Mouse (Mus musculus) cerebellum, postnatal 25 days (tissue): Measurements from ENCODE around the gene Smc3.
A peak's percentile ranks its signal among the peaks of the same experiment; 100 is the strongest.

Source experiments
- DNase-seq, 2 experiments: peaks; one replicate each; pipeline ENCODE4 v3.0.0; 2021; ENCODE audit warnings: mixed read lengths in 2 of 2

Smc3 gene

GRCm38 (mm10) chr19:53599757-53600539 is at the start of gene Smc3:
TSS of gene Smc3 (plus strand) at chr19:53600398.
- peak; percentile 100 for DNase-seq

GRCm38 (mm10) chr19:53550972-53551371 is 49.2 kb upstream of the Smc3 start:
- peak; percentile 57 to 60 for DNase-seq

GRCm38 (mm10) chr19:53552216-53552786 is 47.9 kb upstream of the Smc3 start:
- peak in 1 of 2 experiments; percentile 11 for DNase-seq

- peak in 1 of 2 experiments; percentile 15 for DNase-seq
Measured at GRCm38 (mm10) chr19:53552795-53553194, 47.4 kb upstream of the Smc3 start.

- no peak for DNase-seq
Measured at GRCm38 (mm10) chr19:53554402-53554801, 45.8 kb upstream of the Smc3 start.

- DNase-seq: peak in 1 of 2 experiments; percentile 8
Measured at GRCm38 (mm10) chr19:53554981-53555616, 45.1 kb upstream of the Smc3 start.

- DNase-seq: peak in 1 of 2 experiments; percentile 27
Measured at GRCm38 (mm10) chr19:53556841-53557240, 43.4 kb upstream of the Smc3 start.

- peak in 1 of 2 experiments; percentile 35 for DNase-seq
Measured at GRCm38 (mm10) chr19:53557267-53557936, 42.8 kb upstream of the Smc3 start.

- no peak for DNase-seq
Measured at GRCm38 (mm10) chr19:53560436-53560835, 39.8 kb upstream of the Smc3 start.

- no peak for DNase-seq
Measured at GRCm38 (mm10) chr19:53564174-53564573, 36.0 kb upstream of the Smc3 start.

- DNase-seq: no peak
Measured at GRCm38 (mm10) chr19:53565565-53566277, 34.5 kb upstream of the Smc3 start.

- DNase-seq: peak in 1 of 2 experiments; percentile 4
Measured at GRCm38 (mm10) chr19:53567864-53568263, 32.3 kb upstream of the Smc3 start.

GRCm38 (mm10) chr19:53568553-53568952 is 31.6 kb upstream of the Smc3 start:
- DNase-seq: no peak

- peak in 1 of 2 experiments; percentile 0 for DNase-seq
Measured at GRCm38 (mm10) chr19:53571056-53571455, 29.1 kb upstream of the Smc3 start.

GRCm38 (mm10) chr19:53571501-53572428 is 28.4 kb upstream of the Smc3 start:
- DNase-seq: peak in 1 of 2 experiments; percentile 2

GRCm38 (mm10) chr19:53572607-53573006 is 27.6 kb upstream of the Smc3 start:
- DNase-seq: peak in 1 of 2 experiments; percentile 0

GRCm38 (mm10) chr19:53573151-53573550 is 27.0 kb upstream of the Smc3 start:
- peak in 1 of 2 experiments; percentile 3 for DNase-seq

GRCm38 (mm10) chr19:53574131-53574530 is 26.1 kb upstream of the Smc3 start:
- peak in 1 of 2 experiments; percentile 2 for DNase-seq

- DNase-seq: peak in 1 of 2 experiments; percentile 2
Measured at GRCm38 (mm10) chr19:53574546-53574945, 25.7 kb upstream of the Smc3 start.

- peak in 1 of 2 experiments; percentile 8 for DNase-seq
Measured at GRCm38 (mm10) chr19:53575296-53576010, 24.7 kb upstream of the Smc3 start.
